19 mouse cellular contexts compared by ENCODE assay signal in genomic region chr4:45482271-45482670, GRCm38 (mm10). TPM values are rescaled to one million over a fixed set of nuclear protein-coding genes. Genes with fewer than 3 reads are reported as not detected.
DNase-seq lines count a peak whose midpoint lies in the region; ATAC-seq lines count a peak whose summit lies in the region.
"Had no signal": no experiment of that assay in that cellular context is flagged by ENCODE, and none has a peak within 500 bp of the region (broad histone marks: within the 10 kb centered on the region; RNA-seq: fewer than 3 reads in every experiment).

No protein-coding gene starts in this region.

- DNase-seq in heart, adult 11 months: no peak
- peak; percentile 54 for DNase-seq in urinary bladder, adult 2 months (ENCODE audit: low spot score)
- DNase-seq in urinary bladder, postnatal 25 days (ENCODE audit: low spot score): no peak
- no peak for DNase-seq in left cerebral cortex, postnatal 10 days (ENCODE audit: extremely low spot score in 1 of 2, low spot score in 2 of 2)
- no peak for DNase-seq in T-cell, adult 2 months (ENCODE audit: low spot score)
- DNase-seq: adrenal gland, postnatal 36 days; cerebellum, adult 9-11 months; embryo, embryonic 11 days; gastrocnemius, postnatal 14 days; kidney, postnatal 36 days; thymus, postnatal 36 days had no signal

- WGBS in heart, embryonic 16.5 days: 77% methylated on average over 13 of the region's 13 CpGs

- no peaks in the 10 kb centered on the region for H3K27me3 ChIP-seq in erythroblast, embryonic 14.5 days (ENCODE audit: control insufficient read depth)
- no peaks in the 10 kb centered on the region for H3K27me3 ChIP-seq in heart, embryonic 16.5 days (ENCODE audit: control insufficient read depth, insufficient read depth, low read length)
- H3K27me3 ChIP-seq: CH12.LX; lung, embryonic 15.5 days had no signal

- intact Hi-C loops in left cerebral cortex, postnatal 10 days (cut with DNase I): no loop called here

- H3K9ac ChIP-seq in heart, embryonic 16.5 days (ENCODE audit: low read length): peak overlapping the region; percentile 48
- H3K9ac ChIP-seq: lung, embryonic 15.5 days had no signal

- no peak for ATAC-seq in erythroblast, adult 5-6 weeks (replicated peaks; ENCODE audit: low FRiP score, poor library complexity, severe bottlenecking)
- no peak for ATAC-seq in heart, embryonic 16.5 days (replicated peaks; ENCODE audit: extremely low read depth, insufficient read depth, low FRiP score)
- ATAC-seq: activated CD4-positive, CD25-positive, alpha-beta regulatory T cell, adult 4 months; inflammation-experienced regulatory T-cells, adult 6 months had no signal

- H3K36me3 ChIP-seq in erythroblast, embryonic 14.5 days (ENCODE audit: control insufficient read depth): peaks cover 92% of the 10 kb centered on the region
- H3K36me3 ChIP-seq in heart, embryonic 16.5 days (ENCODE audit: control insufficient read depth, insufficient read depth): peaks cover 7% of the 10 kb centered on the region; the same call in 1 of the 2 replicates
- H3K36me3 ChIP-seq: hindbrain, embryonic 10.5 days; lung, embryonic 15.5 days had no signal

- no peak overlapping the region for H3K4me2 ChIP-seq in heart, embryonic 16.5 days (ENCODE audit: low read depth, low read length)
- H3K4me2 ChIP-seq: lung, embryonic 15.5 days had no signal

- H3K4me3 ChIP-seq in erythroblast, embryonic 14.5 days (replicated peaks): peak overlapping the region; percentile 12
- no peak overlapping the region for H3K4me3 ChIP-seq in heart, embryonic 16.5 days (ENCODE audit: low read length)
- H3K4me3 ChIP-seq: hindbrain, embryonic 10.5 days; lung, embryonic 15.5 days had no signal

- H3K4me1 ChIP-seq in erythroblast, embryonic 14.5 days (ENCODE audit: control insufficient read depth): peaks cover 97% of the 10 kb centered on the region
- peaks cover 78% of the 10 kb centered on the region for H3K4me1 ChIP-seq in heart, embryonic 16.5 days (ENCODE audit: control insufficient read depth, insufficient read depth, low read length)

- H3K27ac ChIP-seq in heart, embryonic 16.5 days (ENCODE audit: low read length): no peak overlapping the region
- H3K27ac ChIP-seq: lung, embryonic 15.5 days had no signal

- no peaks in the 10 kb centered on the region for H3K9me3 ChIP-seq in erythroblast, embryonic 14.5 days (ENCODE audit: control insufficient read depth, low read length)
- no peaks in the 10 kb centered on the region for H3K9me3 ChIP-seq in heart, embryonic 16.5 days (replicated peaks; ENCODE audit: control insufficient read depth, low read length)
- H3K9me3 ChIP-seq: hindbrain, embryonic 10.5 days; lung, embryonic 15.5 days had no signal

RNA-seq across cellular contexts. Expression of gene Shb, which starts 50.0 kb away (rescaled TPM):
- 12.8 and 15.2 TPM in 2 replicates for polyA plus RNA-seq in erythroblast, embryonic 14.5 days (2012)
- not detected in 2 replicates for total RNA-seq in erythroblast, adult 5-6 weeks (2015; ENCODE audit: low replicate concordance)
- 0.68 and 0.84 TPM in 2 replicates for total RNA-seq in erythroblast, adult 5-6 weeks (2017; ENCODE audit: low replicate concordance)
- polyA plus RNA-seq in heart, embryonic 16.5 days (2015; fragmentation: Nextera tagmentation; extraction: Ambion mirVana): 7.6 and 9.2 TPM in 2 replicates
- polyA plus RNA-seq in urinary bladder, adult 2 months (2012; rRNA removed): 29.4 and 40.4 TPM in 2 replicates
- 10 to 100 TPM; 13.1 to 18.7 TPM for total RNA-seq in left cerebral cortex, postnatal 10 days (2021)
- polyA plus RNA-seq: activated CD4-positive, CD25-positive, alpha-beta regulatory T cell, adult 4 months had no signal
